In genomic region chr5:36573354-36573753, GRCm38 (mm10) we compare ENCODE assay signal across 9 mouse cellular contexts. TPM values are rescaled to one million over a fixed set of nuclear protein-coding genes. Genes with fewer than 3 reads are reported as not detected.
DNase-seq lines count a peak whose midpoint lies in the region; ATAC-seq and TF ChIP-seq lines count a peak whose summit lies in the region.
"Had no signal": no experiment of that assay in that cellular context is flagged by ENCODE, and none has a peak within 500 bp of the region (broad histone marks: within the 10 kb centered on the region; RNA-seq: fewer than 3 reads in every experiment).

No protein-coding gene starts in this region.

- no peak for ATAC-seq in heart, embryonic 15.5 days (replicated peaks; ENCODE audit: insufficient number of reproducible peaks, insufficient read depth, low FRiP score, low read depth)
- no peak for ATAC-seq in embryonic facial prominence, embryonic 14.5 days (ENCODE audit: low read depth)
- ATAC-seq: midbrain, embryonic 13.5 days had no signal

- no peak overlapping the region for H3K4me2 ChIP-seq in heart, embryonic 15.5 days
- H3K4me2 ChIP-seq in embryonic facial prominence, embryonic 14.5 days (ENCODE audit: low read depth, low read length), result no peak overlapping the region
- H3K4me2 ChIP-seq: midbrain, embryonic 13.5 days had no signal

- no peaks in the 10 kb centered on the region for H3K27me3 ChIP-seq in heart, embryonic 15.5 days
- no peaks in the 10 kb centered on the region for H3K27me3 ChIP-seq in embryonic facial prominence, embryonic 14.5 days (replicated peaks; ENCODE audit: control insufficient read depth, insufficient read depth, low read length)
- H3K27me3 ChIP-seq: midbrain, embryonic 13.5 days had no signal

- intact Hi-C loops in heart, postnatal 10 days (cut with DNase I), result no loop called here

- no peak overlapping the region for H3K9ac ChIP-seq in heart, embryonic 15.5 days
- no peak overlapping the region for H3K9ac ChIP-seq in ES-E14 (ENCODE audit: insufficient read depth, low read depth, low read length, poor library complexity, severe bottlenecking)
- H3K9ac ChIP-seq in embryonic facial prominence, embryonic 14.5 days (ENCODE audit: low read depth, low read length), result no peak overlapping the region
- H3K9ac ChIP-seq: midbrain, embryonic 13.5 days had no signal

- H3K9me3 ChIP-seq in heart, embryonic 15.5 days (replicated peaks), result no peaks in the 10 kb centered on the region
- H3K9me3 ChIP-seq in ES-E14 (ENCODE audit: control insufficient read depth, insufficient read depth, low read depth, low read length), result no peaks in the 10 kb centered on the region
- no peaks in the 10 kb centered on the region for H3K9me3 ChIP-seq in embryonic facial prominence, embryonic 14.5 days (ENCODE audit: control insufficient read depth, low read length)
- H3K9me3 ChIP-seq: midbrain, embryonic 13.5 days had no signal

- peak overlapping the region; percentile 63; the same call in 1 of the 2 replicates for H3K27ac ChIP-seq in heart, embryonic 15.5 days
- H3K27ac ChIP-seq in ES-E14 (ENCODE audit: insufficient read depth, low read depth, low read length, poor library complexity, severe bottlenecking) (peak overlapping the region; percentile 46; the same call in 1 of the 2 replicates), macrophage (peak overlapping the region; percentile 97)
- H3K27ac ChIP-seq in embryonic facial prominence, embryonic 14.5 days (replicated peaks; ENCODE audit: low read depth, low read length), result 0 out of 2 replicates have a peak overlapping the region, but pooled peaks have one; percentile 1
- H3K27ac ChIP-seq: midbrain, embryonic 13.5 days had no signal

- DNase-seq in heart, postnatal 10 days, result no peak
- no peak for DNase-seq in ES-E14 (ENCODE audit: low read depth, low spot score)
- DNase-seq in embryonic facial prominence, embryonic 14.5 days (ENCODE audit: low spot score), result no peak
- no peak for DNase-seq in ovary, postnatal 14 days (ENCODE audit: low spot score)
- no peak for DNase-seq in natural killer cell, adult 2 months (ENCODE audit: low spot score in 2 of 2)
- DNase-seq in cerebellum, adult 9-10 months, result no peak

- peaks cover 29% of the 10 kb centered on the region for H3K4me1 ChIP-seq in heart, embryonic 15.5 days (replicated peaks)
- H3K4me1 ChIP-seq in ES-E14 (ENCODE audit: control insufficient read depth in 2 of 2, insufficient read depth in 2 of 2, low read length in 2 of 2, poor library complexity in 1 of 2), result peaks cover 2 to 28% of the 10 kb centered on the region in 2 experiments
- peaks cover 4% of the 10 kb centered on the region; the same call in 1 of the 2 replicates for H3K4me1 ChIP-seq in embryonic facial prominence, embryonic 14.5 days (ENCODE audit: control insufficient read depth, insufficient read depth, low read length)

- H3K79me2 ChIP-seq in macrophage (ENCODE audit: inconsistent target), result peaks cover 76% of the 10 kb centered on the region

- no peaks in the 10 kb centered on the region; the same call in 1 of the 2 replicates for H3K36me3 ChIP-seq in heart, embryonic 15.5 days
- H3K36me3 ChIP-seq in ES-E14 (ENCODE audit: control insufficient read depth, insufficient read depth, low read length, poor library complexity, severe bottlenecking), result peaks cover 14% of the 10 kb centered on the region; the same call in 1 of the 2 replicates
- H3K36me3 ChIP-seq in embryonic facial prominence, embryonic 14.5 days (ENCODE audit: control insufficient read depth, insufficient read depth, low read length), result peaks cover 12% of the 10 kb centered on the region; the same call in 1 of the 2 replicates
- H3K36me3 ChIP-seq in macrophage (ENCODE audit: inconsistent target), result peaks cover 34% of the 10 kb centered on the region; the same call in 1 of the 2 replicates

- 29% methylated on average over 3 of the region's 3 CpGs for WGBS in heart, embryonic 15.5 days
- WGBS in embryonic facial prominence, embryonic 14.5 days, result 37% methylated on average over 3 of the region's 3 CpGs
- WGBS in macrophage (ENCODE audit: missing documents), result 56% methylated on average over 3 of the region's 3 CpGs

- H3K4me3 ChIP-seq in heart, embryonic 15.5 days, result no peak overlapping the region
- H3K4me3 ChIP-seq in ES-E14 (ENCODE audit: insufficient read depth in 1 of 2, low read depth in 1 of 2, low read length in 2 of 2, poor library complexity in 1 of 2, severe bottlenecking in 1 of 2), result no peak overlapping the region
- H3K4me3 ChIP-seq in embryonic facial prominence, embryonic 14.5 days (ENCODE audit: low read depth, low read length), result no peak overlapping the region
- H3K4me3 ChIP-seq in macrophage (ENCODE audit: inconsistent target), result no peak overlapping the region
- H3K4me3 ChIP-seq: midbrain, embryonic 13.5 days had no signal

- in situ Hi-C loops in ES-E14 (cut with MboI; ENCODE audit: low sequenced_read_pairs in 2 of 2, unreplicated experiment in 2 of 2), result no loop called here

TF ChIP-seq in ES-E14, 5 proteins besides CTCF, POLR2A, EP300 and RAD21:
- no peak for TF ChIP-seq ZNF384 (IDR thresholded peaks at IDR 0.05; ENCODE audit: low read depth, low read length)
- TF ChIP-seq MAFK (IDR thresholded peaks at IDR 0.05; ENCODE audit: insufficient read depth, low read depth, low read length), result no peak
- no peak for TF ChIP-seq ZC3H11A (IDR thresholded peaks at IDR 0.05; ENCODE audit: borderline replicate concordance, low read depth, low read length)
- no peak for TF ChIP-seq HCFC1 (IDR thresholded peaks at IDR 0.05; ENCODE audit: borderline replicate concordance, insufficient read depth, low read length)
- TF ChIP-seq CHD2 (IDR thresholded peaks at IDR 0.05; ENCODE audit: low read depth, low read length), result no peak

RNA-seq across cellular contexts. Expression of gene Tbc1d14, which starts 19.7 kb away (rescaled TPM):
- 14.8 and 20.2 TPM in 2 replicates for polyA plus RNA-seq in heart, embryonic 15.5 days (2015; fragmentation: Nextera tagmentation; extraction: Ambion mirVana)
- total RNA-seq in heart, postnatal 10 days (2021), result 10 to 100 TPM; 19.4 to 22.8 TPM
- total RNA-seq in ES-E14 (2012; rRNA removed), result 12.5 and 17.6 TPM in 2 replicates
- 38.5 and 42.8 TPM in 2 replicates for polyA plus RNA-seq in embryonic facial prominence, embryonic 14.5 days (2014; fragmentation: Nextera tagmentation; extraction: Ambion mirVana)
- 100 to 1,000 TPM in 19 of 26 experiments, 10 to 100 TPM in 7; 43.9 to 352 (median 164) TPM for total RNA-seq in macrophage (2018; cell fraction: chromatin; rRNA removed)
- 10 to 100 TPM; 14.6 to 67.9 (median 47.5) TPM for total RNA-seq in macrophage (2018; cell fraction: cytosol; rRNA removed)
- 100 to 1,000 TPM in 14 of 26 experiments, 10 to 100 TPM in 12; 28.4 to 157 (median 105) TPM for total RNA-seq in macrophage (2018; cell fraction: nucleus; rRNA removed)
- 22.5 to 38.4 TPM (median 36.0 TPM) in 3 replicates for polyA plus RNA-seq in macrophage (2018)

Comparison
In these comparisons a context has a peak if more than half of its experiments do, and no peak if none do; other contexts are left out.
1. H3K27ac ChIP-seq: peak in every context shown above with its lines; median percentile 97 in macrophage; 63 in heart, embryonic 15.5 days; 46 in ES-E14; 1 in embryonic facial prominence, embryonic 14.5 days.